Mouse (Mus musculus) brain, adult 2 months (tissue): ENCODE measurements around the gene Rbm25.

Experiments used
- DNase-seq: peaks from one replicate; pipeline ENCODE4 v3.0.0; 2011; ENCODE audit warnings: low read depth, low spot score

Rbm25 gene

DNA sequence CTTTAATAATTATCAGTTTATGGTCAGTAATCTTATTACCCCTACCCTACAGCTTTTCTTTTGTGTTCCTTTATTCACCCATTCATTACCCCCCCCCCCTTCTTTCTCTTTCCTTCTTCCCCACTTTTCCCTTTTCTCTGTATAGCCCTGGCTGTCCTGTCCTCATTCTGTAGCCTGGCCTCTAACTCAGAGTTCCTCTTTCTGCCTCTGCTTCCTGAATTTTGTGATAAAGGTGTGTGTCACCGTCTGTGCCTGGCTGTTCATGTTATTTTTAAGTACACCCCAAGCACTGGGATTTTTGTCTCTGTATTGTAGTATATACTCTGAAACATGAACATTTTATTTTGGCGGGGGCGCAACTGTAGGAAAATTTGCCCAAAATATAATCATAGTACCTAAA is 19.3 kb downstream of the Rbm25 start:
- no peak for DNase-seq

DNA sequence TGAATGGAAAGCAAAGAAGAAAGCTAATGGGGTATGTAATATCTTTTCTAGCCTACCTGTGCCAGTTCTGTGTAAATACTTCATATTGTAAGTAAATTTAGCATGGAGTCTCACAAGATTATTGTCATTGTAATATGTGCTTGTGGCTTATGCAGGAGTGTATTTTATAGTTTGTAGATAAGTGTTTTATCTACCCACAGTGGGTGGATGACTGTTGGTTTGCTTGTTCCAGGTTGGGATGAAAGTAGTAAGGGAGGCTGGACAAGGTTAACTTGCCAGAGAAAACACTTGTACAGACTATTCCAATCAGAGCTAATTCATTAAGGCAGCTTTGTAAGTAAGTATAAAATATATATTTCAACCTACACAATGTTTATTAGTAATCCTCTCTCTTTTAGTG is 20.4 kb downstream of the Rbm25 start:
- DNase-seq, result no peak

DNA sequence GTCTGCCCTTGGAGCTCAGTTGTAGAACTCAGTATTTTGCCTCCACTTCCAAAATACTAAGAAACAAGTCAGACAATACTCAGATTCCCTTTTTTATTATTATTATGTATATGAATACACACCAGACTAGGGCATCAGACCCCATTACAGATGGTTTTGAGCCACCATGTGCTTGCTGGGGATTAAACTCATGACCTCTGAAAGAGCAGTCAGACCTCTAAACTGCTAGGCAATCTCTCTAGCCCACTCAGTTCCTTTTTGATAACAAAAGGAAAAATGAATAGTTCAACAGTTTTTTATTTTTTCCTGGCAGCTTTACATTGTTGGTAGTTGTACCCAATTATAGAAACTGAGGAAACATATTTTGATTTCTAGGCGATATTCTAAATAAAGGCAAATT is 54.4 kb downstream of the Rbm25 start:
- no peak for DNase-seq

DNA sequence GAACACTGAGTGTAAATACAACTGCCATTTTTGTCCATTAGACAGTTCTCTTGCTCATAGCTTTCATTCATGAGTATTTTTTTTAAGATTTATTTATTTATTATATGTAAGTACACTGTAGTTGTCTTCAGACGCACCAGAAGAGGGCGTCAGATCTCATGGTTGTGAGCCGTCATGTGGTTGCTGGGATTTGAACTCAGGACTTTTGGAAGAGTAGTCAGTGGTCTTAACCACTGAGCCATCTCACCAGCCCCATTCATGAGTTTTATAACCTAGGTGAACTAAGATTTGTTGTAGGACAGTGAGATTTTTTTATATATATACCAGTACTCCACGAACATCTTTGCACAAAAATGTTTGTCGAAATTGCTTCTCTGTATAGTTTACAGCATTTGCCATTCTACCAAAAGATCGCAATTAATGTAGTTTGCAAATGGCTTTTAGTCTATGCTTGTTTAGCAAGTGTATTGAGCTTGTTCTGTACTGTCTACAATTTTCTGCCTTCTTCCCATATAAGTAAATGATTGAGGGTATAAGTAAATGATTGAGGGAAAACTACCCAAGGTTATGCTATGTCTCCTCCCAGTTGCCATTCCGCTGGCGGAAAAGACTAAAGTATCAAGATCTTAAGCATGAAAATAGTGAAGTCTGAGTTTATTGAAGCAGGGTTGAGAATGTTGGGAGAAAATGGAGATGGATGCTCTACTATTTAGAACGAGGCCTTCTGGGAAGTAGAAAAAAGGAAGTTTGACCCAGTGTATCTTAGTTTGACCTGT is 55.7 kb downstream of the Rbm25 start:
- DNase-seq, result no peak

DNA sequence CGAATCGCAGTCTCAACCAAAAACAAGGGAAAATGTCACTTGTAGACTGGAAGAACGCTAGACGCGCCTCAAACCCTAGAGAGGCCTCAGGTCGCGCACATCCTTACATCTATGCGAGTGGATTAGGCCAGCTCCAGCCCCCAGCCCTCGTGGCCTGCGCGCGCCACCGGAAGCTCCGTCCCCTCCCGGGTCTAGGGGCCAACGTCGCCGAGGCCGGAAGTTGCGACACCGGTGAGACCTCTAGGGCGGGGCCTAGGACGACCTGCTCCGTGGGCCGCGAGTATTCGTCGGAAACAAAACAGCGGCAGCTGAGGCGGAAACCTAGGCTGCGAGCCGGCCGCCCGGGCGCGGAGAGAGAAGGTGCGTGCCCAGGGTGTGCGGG is 56.9 kb downstream of the Rbm25 start, which contains the start of gene Psen1:
Psen1 (plus strand) TSS at position 219 of the 382 bp plus-strand sequence.
- peak; percentile 97 for DNase-seq

DNA sequence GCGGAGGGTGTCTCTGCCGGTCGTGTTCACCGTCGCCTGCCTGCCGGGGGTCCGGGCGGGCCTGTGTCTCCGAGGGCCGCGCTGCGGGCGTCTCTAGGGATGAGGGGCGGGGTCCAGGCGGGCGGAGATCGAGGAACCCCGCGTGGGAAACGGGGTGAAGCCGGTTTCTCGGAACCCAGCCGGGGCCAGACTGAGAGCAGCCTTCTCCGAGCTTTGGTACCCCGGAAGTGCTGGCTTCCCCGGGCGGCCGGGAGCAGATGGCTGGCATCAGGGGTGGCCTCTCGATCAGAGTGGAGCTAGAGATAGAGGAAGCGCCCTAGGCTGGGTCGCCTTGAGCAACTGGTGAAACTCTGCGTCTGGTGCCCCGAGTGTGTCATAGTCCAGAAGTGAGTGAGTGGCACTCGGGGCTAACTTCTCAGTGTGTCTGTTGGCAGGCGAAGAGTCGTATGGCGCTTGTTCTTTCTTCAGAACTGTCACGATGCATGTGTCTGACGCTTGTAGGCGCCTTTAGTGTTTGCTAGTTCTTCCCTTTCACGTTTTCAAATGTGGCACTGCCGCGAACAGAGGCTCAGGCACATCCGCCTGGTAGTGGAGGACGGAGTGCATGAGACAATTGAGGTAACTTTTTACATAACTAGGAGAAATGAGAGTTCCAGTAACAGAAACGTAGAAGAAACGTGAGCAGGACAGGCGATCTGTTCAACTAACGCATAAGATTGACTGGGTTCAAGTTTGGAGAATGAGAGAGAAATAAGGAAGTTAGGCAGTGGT is 57.5 kb downstream of the Rbm25 start:
- peak; percentile 76 for DNase-seq

DNA sequence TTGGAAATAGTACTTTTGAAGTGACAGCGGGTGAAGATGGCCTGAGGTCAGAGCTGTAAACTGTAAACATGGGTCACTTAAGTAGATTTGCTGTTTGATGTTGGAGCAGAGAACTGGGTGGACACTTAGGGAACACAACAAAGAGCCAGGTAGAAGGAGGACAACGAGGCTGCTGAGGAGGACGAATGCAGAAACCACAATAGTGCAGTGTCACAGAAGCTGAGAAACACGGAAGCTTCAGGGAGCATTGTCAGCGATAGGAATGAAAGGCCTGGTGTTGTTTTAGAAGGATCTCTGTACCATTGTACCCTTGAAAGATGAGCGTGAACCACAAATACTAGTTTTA is 58.0 kb downstream of the Rbm25 start:
- DNase-seq, result no peak

DNA sequence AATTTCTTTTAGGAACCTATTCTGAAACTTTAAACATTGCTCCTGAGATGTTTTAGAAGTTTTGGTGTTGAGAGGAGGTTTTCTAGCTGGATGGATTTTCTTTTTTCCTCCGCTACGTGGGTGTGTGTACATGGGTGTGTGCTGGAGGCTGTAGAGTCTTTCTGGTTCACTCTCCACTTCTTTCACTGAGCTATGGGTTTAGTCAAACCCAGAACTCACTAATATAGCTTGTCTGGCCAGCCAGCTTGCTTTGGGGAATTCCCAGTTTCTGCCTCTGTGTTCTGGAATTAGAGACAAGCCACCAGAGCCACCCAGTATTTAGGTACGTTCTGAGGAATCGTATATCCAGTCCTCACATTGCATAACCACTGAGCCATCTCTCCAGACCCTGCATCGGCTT is 63.0 kb downstream of the Rbm25 start:
- no peak for DNase-seq

DNA sequence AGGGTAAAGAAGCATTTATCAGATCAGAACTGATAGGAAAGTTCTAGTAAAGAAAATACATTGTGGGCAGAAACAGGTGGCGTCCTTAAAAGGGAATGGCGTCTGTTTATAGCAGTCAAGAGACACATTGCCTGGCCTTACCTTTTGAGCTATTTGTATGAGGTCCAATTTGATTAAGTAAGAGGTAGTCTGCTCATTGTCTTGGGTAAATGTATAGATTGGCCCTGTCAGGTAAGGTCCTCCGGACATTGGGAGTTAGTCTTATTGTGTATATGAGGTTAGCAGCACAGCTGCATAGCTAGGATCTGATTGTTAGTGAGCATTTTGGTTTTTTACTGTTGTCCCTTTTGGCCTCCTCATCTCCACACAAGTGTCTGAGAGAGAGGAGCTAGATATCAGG is 63.6 kb downstream of the Rbm25 start:
- DNase-seq, result no peak

DNA sequence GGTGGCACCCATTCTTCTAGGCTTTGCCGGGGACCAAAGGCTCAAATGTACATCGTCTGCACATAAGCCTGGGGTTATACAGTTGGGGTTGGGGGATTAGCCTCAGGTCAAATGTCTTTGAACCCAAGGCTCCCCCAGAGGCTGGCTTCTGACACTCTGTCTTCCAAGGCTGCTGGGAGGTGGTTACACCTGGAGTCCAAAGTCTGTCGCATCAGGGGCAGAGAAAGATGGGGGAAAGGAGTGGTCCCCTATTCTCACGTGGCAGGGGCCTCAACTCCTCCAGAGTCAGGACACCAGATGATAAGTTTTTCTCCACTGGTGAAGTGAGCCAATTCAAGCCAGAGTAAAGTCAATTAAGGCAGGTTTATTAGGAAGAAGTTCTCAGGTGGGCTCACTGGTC is 67.6 kb downstream of the Rbm25 start:
- DNase-seq, result no peak

DNA sequence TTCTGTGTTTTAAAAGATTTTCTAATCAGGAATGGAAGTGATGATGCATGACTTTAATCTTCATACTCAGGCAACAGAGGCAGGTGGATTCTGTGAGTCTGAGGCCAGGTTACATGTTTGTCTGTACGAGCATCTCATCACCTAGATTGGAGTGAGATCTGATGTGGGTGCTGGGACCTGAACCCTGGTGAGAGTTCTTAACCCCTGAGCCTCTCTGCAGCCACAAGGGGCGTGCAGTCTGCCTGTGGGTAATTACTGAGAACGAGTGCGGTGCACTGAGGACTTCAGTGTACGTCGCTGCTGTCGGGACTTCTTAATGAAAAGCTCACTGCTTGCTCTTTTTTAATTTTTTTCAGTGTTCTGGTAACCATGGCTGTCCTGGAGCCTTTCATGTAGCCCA is 70.6 kb downstream of the Rbm25 start:
- no peak for DNase-seq

DNA sequence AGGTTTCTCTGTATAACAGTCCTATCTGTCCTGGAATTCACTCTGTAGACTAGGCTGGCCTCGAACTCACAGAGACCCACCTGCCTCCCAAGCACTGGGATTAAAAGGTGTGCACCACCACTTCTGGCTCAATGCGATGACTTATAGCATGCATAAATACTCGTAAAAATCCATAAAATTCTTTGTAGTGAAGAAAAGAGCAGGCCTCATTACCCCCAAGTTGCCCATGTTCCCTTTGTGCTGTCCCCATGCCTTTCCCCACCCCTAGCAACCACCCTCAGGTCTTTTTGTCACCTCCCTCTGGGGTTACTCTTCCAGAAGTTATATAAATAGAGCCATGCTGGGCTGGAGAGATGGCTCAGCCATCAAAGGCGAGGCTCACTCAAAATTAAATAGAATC is 71.8 kb downstream of the Rbm25 start:
- no peak for DNase-seq

DNA sequence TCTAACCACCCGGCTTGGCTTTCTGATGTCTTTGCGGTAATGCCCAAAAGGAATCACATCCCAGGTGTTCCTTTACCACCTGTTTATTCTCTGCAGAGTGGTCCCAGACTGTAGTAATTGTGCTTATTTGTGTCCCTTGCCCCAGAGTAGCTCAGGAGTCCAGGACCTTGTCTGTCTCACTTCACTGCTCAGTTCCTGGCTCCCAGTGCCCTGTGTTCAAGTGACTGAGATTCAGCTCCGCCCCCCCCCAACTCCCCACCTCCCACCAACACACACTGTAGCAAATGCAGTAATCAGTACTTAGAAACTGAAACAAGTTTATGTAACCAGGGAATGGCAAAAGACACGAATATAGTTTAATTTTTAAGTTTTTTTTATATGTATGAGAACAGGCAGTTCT is 75.9 kb downstream of the Rbm25 start:
- no peak for DNase-seq

DNA sequence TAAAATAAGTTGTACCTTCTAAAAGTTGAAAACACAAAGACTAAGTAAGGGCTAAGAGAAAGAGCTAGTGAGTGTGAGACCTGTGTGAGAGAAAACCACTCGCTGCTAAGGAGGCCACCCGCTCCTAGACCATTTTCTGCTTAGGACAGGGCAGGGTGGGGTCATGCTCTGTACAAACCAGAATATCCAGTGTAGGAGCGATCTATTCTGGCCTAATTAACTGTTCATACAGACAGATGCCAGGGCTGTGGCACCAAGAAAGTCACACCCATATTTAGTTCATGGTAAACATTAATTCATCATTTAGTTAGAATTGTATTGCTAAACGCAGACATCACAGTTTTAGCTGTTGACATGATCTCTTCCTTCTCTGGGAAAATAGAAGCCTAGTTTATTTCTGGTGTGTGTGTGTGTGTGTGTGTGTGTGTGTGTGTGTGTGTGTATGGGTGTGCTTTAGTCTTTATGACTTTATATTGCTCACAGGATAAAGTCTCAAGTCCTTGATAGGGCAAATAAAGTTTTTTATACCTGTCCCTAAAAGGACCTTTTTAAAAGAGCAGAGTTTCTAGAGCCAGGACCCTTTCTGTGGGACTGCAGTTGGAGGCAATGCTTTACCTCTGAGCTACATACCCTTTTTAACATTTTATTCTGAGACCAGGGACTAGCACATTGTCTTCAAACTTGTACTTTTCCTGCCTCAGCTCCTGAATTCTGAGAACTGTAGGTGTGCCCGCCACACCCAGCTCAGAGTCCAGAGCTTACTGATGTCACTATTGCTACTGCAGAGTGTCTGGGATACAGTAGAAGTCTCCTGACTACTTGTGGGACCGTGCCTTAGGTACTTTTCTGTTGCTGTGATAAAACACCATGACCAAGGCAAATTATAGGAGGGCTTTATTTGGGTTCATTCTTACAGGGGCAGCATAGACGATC is 77.4 kb downstream of the Rbm25 start:
- DNase-seq, result no peak

DNA sequence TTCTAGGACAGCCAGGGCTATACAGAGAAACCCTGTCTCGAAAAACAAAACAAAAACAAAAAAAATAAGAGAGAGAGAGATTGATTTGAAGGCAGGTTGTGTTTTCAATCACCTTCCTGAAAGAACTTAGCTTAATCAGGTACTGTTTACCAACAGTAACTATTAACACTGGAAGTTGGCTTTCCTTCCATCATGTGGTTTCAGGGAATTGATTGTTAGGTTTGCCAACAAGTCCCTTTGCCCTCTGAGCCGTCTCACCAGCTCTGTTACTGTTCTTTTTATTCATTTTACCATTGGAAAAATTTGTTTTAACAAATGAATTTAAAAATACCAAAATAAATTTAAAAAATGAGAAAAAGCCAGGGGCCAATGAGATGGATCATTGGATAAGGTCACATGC is 78.9 kb downstream of the Rbm25 start:
- DNase-seq, result no peak

DNA sequence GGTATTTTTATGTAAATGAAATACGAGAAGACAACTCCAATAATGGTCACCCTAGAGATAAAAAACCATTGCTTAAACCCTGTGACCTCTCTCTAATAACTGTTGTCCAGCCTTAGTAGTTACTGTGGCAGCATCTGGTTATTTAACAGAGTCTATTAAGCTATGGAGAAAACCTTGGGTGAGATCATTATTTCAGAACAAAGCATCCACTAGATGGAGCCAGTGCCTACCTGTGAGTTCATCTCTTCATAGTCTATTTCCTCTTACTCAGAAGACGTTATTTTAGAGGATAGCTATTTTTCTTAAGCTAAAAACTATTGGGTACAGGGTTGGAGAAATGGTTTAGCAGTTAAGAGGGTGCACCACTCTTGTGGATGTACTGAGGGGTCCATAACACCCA is 82.7 kb downstream of the Rbm25 start:
- peak; percentile 86 for DNase-seq

DNA sequence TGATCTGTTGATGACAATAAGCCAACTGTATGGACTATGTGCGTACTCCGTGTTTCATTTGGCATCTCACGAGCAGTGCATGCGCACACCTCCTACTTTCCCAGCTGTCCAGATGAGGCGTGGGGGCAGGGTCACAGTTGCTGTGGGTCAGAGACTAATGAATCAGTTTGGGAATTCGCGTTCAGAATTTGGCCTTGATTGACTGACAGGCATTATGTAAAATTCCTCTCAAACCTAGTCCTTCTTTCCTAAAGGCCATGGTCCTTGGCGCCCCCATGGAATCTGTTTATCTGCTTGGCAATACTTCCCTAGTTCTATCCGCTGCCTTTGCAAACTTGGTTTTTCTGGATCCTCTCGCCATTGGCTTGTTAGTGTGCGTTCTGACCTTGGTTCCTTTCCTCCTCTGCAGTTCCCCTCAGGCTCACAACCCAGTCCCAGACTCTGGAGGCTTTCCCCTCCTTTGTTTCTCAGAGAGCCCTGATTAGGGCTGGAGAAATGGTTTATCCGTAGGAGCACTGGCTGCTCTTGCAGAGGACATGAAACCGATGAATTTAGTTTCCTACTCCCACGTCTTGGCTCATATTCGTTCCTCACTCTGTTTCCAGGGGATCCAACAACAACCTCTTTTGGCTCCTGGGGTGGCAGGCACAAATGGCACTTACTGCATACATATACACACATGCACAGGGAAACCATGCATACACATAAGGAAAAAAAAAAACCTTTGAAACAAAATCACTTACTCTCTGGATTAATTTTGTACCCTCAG is 85.6 kb downstream of the Rbm25 start:
- DNase-seq, result peak; percentile 74

DNA sequence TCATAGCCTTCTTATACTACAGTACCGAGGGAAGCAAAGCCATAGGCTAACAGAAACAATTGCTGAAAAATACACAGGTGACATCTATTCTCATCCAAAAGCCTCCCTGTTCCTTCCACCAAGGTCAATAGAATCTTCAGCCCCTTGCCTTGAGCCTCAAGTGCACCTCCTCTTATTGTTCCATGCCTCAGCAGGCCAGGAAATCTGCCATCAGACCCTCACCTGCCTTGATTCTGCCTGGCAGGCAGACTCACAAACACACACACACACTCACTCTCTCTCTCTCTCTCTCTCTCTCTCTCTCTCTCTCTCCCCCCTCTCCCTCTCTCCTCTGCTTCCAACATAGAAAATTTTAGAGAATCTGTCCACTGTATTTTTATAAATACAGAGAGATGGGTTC is 88.4 kb downstream of the Rbm25 start:
- DNase-seq, result no peak

DNA sequence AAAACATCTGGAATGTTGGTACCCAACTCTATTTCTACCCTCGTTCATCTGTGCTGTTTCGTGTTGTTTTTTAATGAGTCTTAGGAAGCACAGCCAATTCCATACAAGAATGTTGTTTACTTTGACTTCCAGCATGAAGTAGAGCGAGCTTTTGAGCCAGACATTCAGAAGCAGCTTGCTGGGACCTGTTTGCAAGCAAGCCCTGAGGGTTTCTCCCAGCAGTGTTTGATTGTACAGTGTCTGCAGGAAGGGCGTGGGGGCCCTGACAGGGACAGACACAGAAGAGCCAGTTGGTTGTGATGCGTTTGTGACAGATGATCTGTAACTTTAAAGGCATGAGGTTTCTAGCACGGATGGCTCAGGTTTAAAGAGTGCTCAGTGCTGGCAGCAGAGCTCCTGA is 90.2 kb downstream of the Rbm25 start:
- DNase-seq, result peak; percentile 22

DNA sequence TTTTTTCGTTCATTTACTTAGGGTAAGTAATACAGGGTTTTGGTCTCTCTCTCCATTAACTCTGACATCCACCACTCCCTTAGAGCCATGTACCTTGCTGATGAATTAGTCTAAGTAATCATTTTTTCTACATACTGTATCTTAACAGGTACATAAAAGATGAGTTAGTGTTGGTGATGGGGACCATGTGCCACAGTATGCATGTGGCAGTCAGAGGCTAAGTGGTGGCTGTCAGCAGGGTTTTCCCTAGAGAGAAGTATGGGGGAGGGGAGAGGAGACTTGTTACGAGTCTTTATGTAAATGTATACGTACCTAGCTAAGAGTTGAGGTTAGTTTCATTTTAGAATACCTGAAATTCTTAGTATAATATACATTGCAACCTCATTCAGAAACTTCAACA is 92.0 kb downstream of the Rbm25 start:
- DNase-seq, result no peak

DNA sequence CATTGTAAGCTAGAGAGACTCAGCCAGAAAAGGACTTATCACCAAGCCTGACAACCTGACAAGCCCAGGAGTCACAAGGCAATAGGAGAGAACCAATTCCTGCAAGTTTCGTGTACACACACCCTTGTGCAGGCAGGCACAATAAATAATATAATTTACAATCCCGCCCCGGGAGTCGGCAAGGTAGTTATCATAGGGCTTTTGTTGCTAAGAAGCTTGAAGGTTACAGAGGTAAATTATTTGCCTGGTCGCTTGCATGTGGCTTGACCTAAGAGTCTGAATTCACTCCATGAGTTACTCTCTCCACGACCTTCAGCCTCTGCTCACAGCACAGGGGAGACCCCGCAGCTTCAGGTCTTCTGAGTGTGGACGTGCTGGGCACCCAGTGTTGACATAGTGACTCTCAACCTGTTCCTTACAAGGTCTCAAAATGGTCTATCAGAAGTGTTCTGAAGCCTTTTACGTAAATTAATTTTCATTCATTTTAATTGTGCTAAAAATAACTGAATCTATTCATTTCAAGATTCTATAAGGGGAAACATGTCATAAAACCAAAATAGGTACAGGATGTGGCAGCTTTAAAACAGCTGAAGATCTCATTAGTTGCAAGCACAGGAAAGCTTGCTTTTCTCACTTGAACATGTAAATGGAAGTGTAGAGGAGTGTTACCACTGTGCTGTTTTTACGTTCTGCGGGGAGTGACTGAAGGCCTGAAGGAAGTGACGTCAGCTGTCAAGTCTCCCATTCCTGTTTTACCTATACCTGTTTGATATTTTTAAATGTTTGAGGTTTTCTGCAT is 95.7 kb downstream of the Rbm25 start:
- peak; percentile 31 for DNase-seq
